8 mouse cellular contexts compared by ENCODE assay signal in genomic region chr7:38227900-38228298, GRCm38 (mm10). TPM values are rescaled to one million over a fixed set of nuclear protein-coding genes. Genes with fewer than 3 reads are reported as not detected.
DNase-seq lines count a peak whose midpoint lies in the region; ATAC-seq and TF ChIP-seq lines count a peak whose summit lies in the region.

TSS of gene Plekhf1 (minus strand) at chr7:38228016.

- WGBS in forebrain, embryonic 14.5 days = 2% methylated on average over 36 of the region's 36 CpGs
- WGBS in large intestine, adult 2 months = under 1% methylated on average over 36 of the region's 36 CpGs
- WGBS in liver, embryonic 16.5 days (ENCODE audit: insufficient replicate concordance) = 1% methylated on average over 36 of the region's 36 CpGs
- under 1% methylated on average over 36 of the region's 36 CpGs for WGBS in neural tube, embryonic 12.5 days
- WGBS in stomach, postnatal 0 days = 2% methylated on average over 36 of the region's 36 CpGs

- H3K9me3 ChIP-seq in ES-E14 (ENCODE audit: control insufficient read depth, insufficient read depth, low read depth, low read length) = no peaks in the 10 kb centered on the region
- H3K9me3 ChIP-seq in forebrain, embryonic 14.5 days (replicated peaks; ENCODE audit: control insufficient read depth, low read length) = no peaks in the 10 kb centered on the region
- H3K9me3 ChIP-seq in liver, embryonic 16.5 days (replicated peaks; ENCODE audit: control insufficient read depth, low read length) = no peaks in the 10 kb centered on the region
- H3K9me3 ChIP-seq in neural tube, embryonic 12.5 days = no peaks in the 10 kb centered on the region
- H3K9me3 ChIP-seq in stomach, postnatal 0 days (ENCODE audit: control insufficient read depth, low read length) = no peaks in the 10 kb centered on the region

- peak within 1 kb of the TSS; percentile 79 to 85 for H3K4me3 ChIP-seq in ES-E14 (ENCODE audit: insufficient read depth in 1 of 2, low read depth in 1 of 2, low read length in 2 of 2, poor library complexity in 1 of 2, severe bottlenecking in 1 of 2)
- peak within 1 kb of the TSS; percentile 40 for H3K4me3 ChIP-seq in forebrain, embryonic 14.5 days (ENCODE audit: low read depth, low read length)
- peak within 1 kb of the TSS; percentile 67 for H3K4me3 ChIP-seq in liver, embryonic 16.5 days (ENCODE audit: low read depth, low read length)
- peak within 1 kb of the TSS; percentile 49 for H3K4me3 ChIP-seq in neural tube, embryonic 12.5 days
- peak within 1 kb of the TSS; percentile 65 for H3K4me3 ChIP-seq in stomach, postnatal 0 days (ENCODE audit: low read depth, low read length)

- DNase-seq in ES-E14 (ENCODE audit: low read depth, low spot score) = peak; percentile 93
- peak; percentile 93 for DNase-seq in cerebellum, adult 11 months
- peak; percentile 88 for DNase-seq in forebrain, embryonic 14.5 days (ENCODE audit: low spot score)
- DNase-seq in heart, postnatal 14 days = peak; percentile 95 to 96
- peak; percentile 68 for DNase-seq in large intestine, adult 2 months (ENCODE audit: low read depth, low spot score)
- peak; percentile 93 for DNase-seq in stomach, postnatal 0 days (ENCODE audit: low spot score)

- H3K4me1 ChIP-seq in ES-E14 (ENCODE audit: control insufficient read depth in 2 of 2, insufficient read depth in 2 of 2, low read length in 2 of 2, poor library complexity in 1 of 2) = peaks cover 0 to 15% of the 10 kb centered on the region in 2 experiments; a peak in 2 of 4 replicates
- H3K4me1 ChIP-seq in forebrain, embryonic 14.5 days (ENCODE audit: control insufficient read depth, insufficient read depth, low read length) = peaks cover 9% of the 10 kb centered on the region
- H3K4me1 ChIP-seq in liver, embryonic 16.5 days (ENCODE audit: control insufficient read depth, low read depth, low read length) = no peaks in the 10 kb centered on the region; the same call in 1 of the 2 replicates
- peaks cover 13% of the 10 kb centered on the region for H3K4me1 ChIP-seq in neural tube, embryonic 12.5 days
- H3K4me1 ChIP-seq in stomach, postnatal 0 days (replicated peaks; ENCODE audit: control insufficient read depth, insufficient read depth) = peaks cover 4% of the 10 kb centered on the region; the same call in 1 of the 2 replicates

- peak within 1 kb of the TSS; percentile 84 for H3K9ac ChIP-seq in ES-E14 (ENCODE audit: insufficient read depth, low read depth, low read length, poor library complexity, severe bottlenecking)
- H3K9ac ChIP-seq in forebrain, embryonic 14.5 days (ENCODE audit: low read length) = peak within 1 kb of the TSS; percentile 49
- peak within 1 kb of the TSS; percentile 56 for H3K9ac ChIP-seq in liver, embryonic 16.5 days (ENCODE audit: low read depth, low read length)
- peak within 1 kb of the TSS; percentile 49 for H3K9ac ChIP-seq in neural tube, embryonic 12.5 days
- peak within 1 kb of the TSS; percentile 72 for H3K9ac ChIP-seq in stomach, postnatal 0 days (ENCODE audit: low read length)

- in situ Hi-C loops in ES-E14 (cut with MboI; ENCODE audit: low sequenced_read_pairs in 2 of 2, unreplicated experiment in 2 of 2) = no loop called here

- TF ChIP-seq CTCF in stomach, postnatal 0 days (IDR thresholded peaks at IDR 0.05; ENCODE audit: low read depth) = no peak

- no peak for TF ChIP-seq EP300 in stomach, postnatal 0 days (optimal IDR thresholded peaks at IDR 0.05)

- intact Hi-C loops in heart, postnatal 14 days (cut with DNase I) = loop anchor here (2.0 kb wide), 1 partner anchor 43 kb away; the partner anchor contains the start of gene Pop4

- peak within 1 kb of the TSS; percentile 90 for H3K4me2 ChIP-seq in forebrain, embryonic 14.5 days (ENCODE audit: low read length)
- H3K4me2 ChIP-seq in liver, embryonic 16.5 days (ENCODE audit: low read depth, low read length) = peak within 1 kb of the TSS; percentile 83
- peak within 1 kb of the TSS; percentile 83 for H3K4me2 ChIP-seq in neural tube, embryonic 12.5 days (replicated peaks)
- H3K4me2 ChIP-seq in stomach, postnatal 0 days (replicated peaks; ENCODE audit: low read depth) = peak within 1 kb of the TSS; percentile 81

- peak within 1 kb of the TSS; percentile 75 for H3K27ac ChIP-seq in ES-E14 (ENCODE audit: insufficient read depth, low read depth, low read length, poor library complexity, severe bottlenecking)
- no peak within 1 kb of the TSS for H3K27ac ChIP-seq in forebrain, embryonic 14.5 days (ENCODE audit: low read depth, low read length)
- H3K27ac ChIP-seq in liver, embryonic 16.5 days (ENCODE audit: low read length) = 0 out of 2 replicates have a peak within 1 kb of the TSS, but pooled peaks have one; percentile 24
- no peak within 1 kb of the TSS for H3K27ac ChIP-seq in neural tube, embryonic 12.5 days
- H3K27ac ChIP-seq in stomach, postnatal 0 days (replicated peaks) = peak within 1 kb of the TSS; percentile 69

- no peaks in the 10 kb centered on the region; the same call in 1 of the 2 replicates for H3K36me3 ChIP-seq in ES-E14 (ENCODE audit: control insufficient read depth, insufficient read depth, low read length, poor library complexity, severe bottlenecking)
- H3K36me3 ChIP-seq in forebrain, embryonic 14.5 days (ENCODE audit: control insufficient read depth, insufficient read depth, low read length) = no peaks in the 10 kb centered on the region
- H3K36me3 ChIP-seq in liver, embryonic 16.5 days (ENCODE audit: control insufficient read depth, insufficient read depth) = no peaks in the 10 kb centered on the region
- H3K36me3 ChIP-seq in neural tube, embryonic 12.5 days = no peaks in the 10 kb centered on the region
- H3K36me3 ChIP-seq in stomach, postnatal 0 days (ENCODE audit: control insufficient read depth, insufficient read depth, low read length) = no peaks in the 10 kb centered on the region

- ATAC-seq in forebrain, embryonic 14.5 days = peak; percentile 96
- peak; percentile 92 for ATAC-seq in liver, embryonic 16.5 days (ENCODE audit: low read depth)
- ATAC-seq in neural tube, embryonic 12.5 days (ENCODE audit: low FRiP score, low read depth) = peak; percentile 91
- peak; percentile 93 for ATAC-seq in stomach, postnatal 0 days (ENCODE audit: low FRiP score, low TSS enrichment)

- 0 out of 2 replicates have a peak, but pooled peaks cover 6% of the 10 kb centered on the region for H3K27me3 ChIP-seq in forebrain, embryonic 14.5 days (replicated peaks; ENCODE audit: control insufficient read depth, insufficient read depth, low read length)
- H3K27me3 ChIP-seq in liver, embryonic 16.5 days (ENCODE audit: control insufficient read depth, insufficient read depth, low read depth, low read length) = peaks cover 4% of the 10 kb centered on the region; the same call in 1 of the 2 replicates
- no peaks in the 10 kb centered on the region for H3K27me3 ChIP-seq in neural tube, embryonic 12.5 days (replicated peaks)
- H3K27me3 ChIP-seq in stomach, postnatal 0 days (ENCODE audit: control insufficient read depth, insufficient read depth, low read length) = no peaks in the 10 kb centered on the region

TF ChIP-seq in ES-E14, 5 proteins besides CTCF, POLR2A, EP300 and RAD21:
- TF ChIP-seq ZNF384 (IDR thresholded peaks at IDR 0.05; ENCODE audit: low read depth, low read length) = no peak
- no peak for TF ChIP-seq MAFK (IDR thresholded peaks at IDR 0.05; ENCODE audit: insufficient read depth, low read depth, low read length)
- TF ChIP-seq HCFC1 (IDR thresholded peaks at IDR 0.05; ENCODE audit: borderline replicate concordance, insufficient read depth, low read length) = no peak
- no peak for TF ChIP-seq ZC3H11A (IDR thresholded peaks at IDR 0.05; ENCODE audit: borderline replicate concordance, low read depth, low read length)
- TF ChIP-seq CHD2 (IDR thresholded peaks at IDR 0.05; ENCODE audit: low read depth, low read length) = 0 out of 2 replicates have a peak, but pooled peaks have one; percentile 24

RNA-seq across cellular contexts. Expression of gene Plekhf1, which starts in this region (rescaled TPM):
- total RNA-seq in ES-E14 (2012; rRNA removed) = 3.3 and 4.8 TPM in 2 replicates
- polyA plus RNA-seq in forebrain, embryonic 14.5 days (2014; fragmentation: Nextera tagmentation; extraction: Ambion mirVana) = 0.80 and 0.81 TPM in 2 replicates
- total RNA-seq in heart, postnatal 14 days (2021) = 10 to 100 TPM; 13.9 to 16.0 TPM
- 2.0 and 4.3 TPM in 2 replicates for polyA plus RNA-seq in large intestine, adult 2 months (2012; rRNA removed)
- polyA plus RNA-seq in liver, embryonic 16.5 days (2015; fragmentation: Nextera tagmentation; extraction: Ambion mirVana) = 0.52 and 0.54 TPM in 2 replicates
- polyA plus RNA-seq in neural tube, embryonic 12.5 days (2016; fragmentation: Nextera tagmentation; extraction: Ambion mirVana) = 1.2 and 1.6 TPM in 2 replicates
- polyA plus RNA-seq in stomach, postnatal 0 days (2015; fragmentation: Nextera tagmentation; extraction: Ambion mirVana) = 1.9 and 2.0 TPM in 2 replicates

Comparison
In these comparisons a context has a peak if more than half of its experiments do, and no peak if none do; other contexts are left out.
1. Peak in DNase-seq, ATAC-seq, H3K4me3 ChIP-seq, H3K9ac ChIP-seq and H3K4me2 ChIP-seq in forebrain, embryonic 14.5 days; RNA of the gene not detected or under 1 TPM.
2. Peak in ATAC-seq, H3K4me3 ChIP-seq, H3K27ac ChIP-seq, H3K9ac ChIP-seq and H3K4me2 ChIP-seq in liver, embryonic 16.5 days; RNA of the gene not detected or under 1 TPM.
3. H3K27ac ChIP-seq: peak in ES-E14 (single experiment) and stomach, postnatal 0 days (single experiment); none in forebrain, embryonic 14.5 days (single experiment) and neural tube, embryonic 12.5 days (single experiment).
4. Peak in every context shown above with its lines, with median percentiles within 50 percentile points of each other: DNase-seq, H3K4me3 ChIP-seq, H3K9ac ChIP-seq, ATAC-seq and H3K4me2 ChIP-seq.